Mouse (Mus musculus): Measurements from ENCODE around the gene Kcnh2. TPM values are rescaled to one million over a fixed set of nuclear protein-coding genes. Genes with fewer than 3 reads are reported as not detected.

Kcnh2 gene
- polyA plus RNA-seq, 1 experiment from 2014 or later: 9.1 TPM

DNA sequence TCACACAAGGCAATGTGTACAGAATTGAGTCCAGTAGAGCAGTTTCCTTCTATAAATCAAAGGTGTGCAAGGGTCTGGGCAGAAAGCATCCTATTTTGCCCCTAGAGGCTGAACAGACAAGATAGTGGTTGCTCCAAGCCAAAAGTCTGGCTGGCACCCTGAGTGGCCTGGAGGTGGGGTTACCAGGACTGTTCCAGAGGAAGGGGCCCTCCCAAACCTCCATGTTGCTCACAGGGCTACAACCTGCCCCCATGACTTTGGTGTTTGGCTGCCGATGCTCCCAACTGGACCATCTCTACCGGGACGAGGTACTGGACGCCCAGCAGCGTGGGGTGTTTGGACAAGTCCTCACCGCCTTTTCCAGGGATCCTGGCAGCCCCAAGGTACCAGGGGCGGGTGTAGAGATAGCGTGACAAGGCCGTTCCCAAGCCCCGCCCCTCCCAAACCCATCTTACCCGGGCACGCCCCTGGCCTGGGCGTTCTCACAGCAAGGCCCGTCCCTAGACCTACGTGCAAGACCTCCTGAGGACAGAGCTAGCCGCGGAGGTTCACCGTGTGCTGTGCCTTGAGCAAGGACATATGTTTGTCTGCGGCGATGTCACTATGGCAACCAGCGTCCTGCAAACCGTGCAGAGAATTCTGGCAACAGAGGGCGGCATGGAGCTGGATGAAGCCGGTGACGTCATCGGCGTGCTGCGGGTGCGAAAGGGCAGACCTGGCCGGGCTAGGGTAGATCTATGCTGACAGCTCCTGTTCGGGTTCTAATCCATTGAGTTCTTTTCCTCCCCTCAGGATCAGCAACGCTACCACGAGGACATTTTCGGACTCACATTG, 31.8 kb upstream of the Kcnh2 start:
- peaks cover 12% of the 10 kb centered on the region; the same call in 1 of the 2 replicates for H3K4me1 ChIP-seq (replicated peaks; ENCODE audit: control insufficient read depth, insufficient read depth, low read length)
- DNase-seq (ENCODE audit: low spot score) (peak; percentile 96), ATAC-seq (replicated peaks; ENCODE audit: low FRiP score) (peak; percentile 85)
- peak overlapping the region; percentile 46 for H3K4me3 ChIP-seq (ENCODE audit: low read depth, low read length)
- no peak overlapping the region for H3K27ac ChIP-seq (ENCODE audit: low read depth, low read length)
- H3K4me2 ChIP-seq (ENCODE audit: low read depth, low read length, severe bottlenecking): peak overlapping the region; percentile 58
- peaks cover 26% of the 10 kb centered on the region for H3K27me3 ChIP-seq (ENCODE audit: control insufficient read depth, insufficient read depth, low read length)
- no peaks in the 10 kb centered on the region for H3K36me3 ChIP-seq (ENCODE audit: control insufficient read depth, insufficient read depth, low read length)
- H3K9me3 ChIP-seq (ENCODE audit: control insufficient read depth, low read length): no peaks in the 10 kb centered on the region
- under 1% methylated on average over 34 of the region's 34 CpGs for WGBS
- H3K9ac ChIP-seq (ENCODE audit: low read length): peak overlapping the region; percentile 51

DNA sequence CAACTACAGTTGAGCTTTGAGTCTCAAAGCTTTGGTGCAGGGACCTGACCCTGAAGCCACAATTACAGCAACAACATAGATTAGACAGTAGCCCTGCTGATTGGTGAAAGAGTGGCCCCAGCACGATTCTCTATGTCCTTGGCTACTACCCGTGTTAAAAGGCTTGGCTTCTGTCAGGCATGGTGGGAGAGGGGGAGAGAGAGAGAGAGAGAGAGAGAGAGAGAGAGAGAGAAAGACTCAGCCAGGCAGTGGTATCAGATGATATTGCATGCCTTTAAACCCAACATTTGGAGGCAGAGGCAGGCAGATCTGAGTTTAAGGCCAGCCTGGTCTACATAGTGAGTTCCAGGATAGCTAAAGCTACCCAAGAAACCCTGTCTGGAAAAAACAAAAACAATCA, 30.6 kb upstream of the Kcnh2 start:
- Histone ChIP-seq H3K4me3 (ENCODE audit: low read depth, low read length) (no peak overlapping the region), H3K9ac (ENCODE audit: low read length) (no peak overlapping the region), H3K27me3 (ENCODE audit: control insufficient read depth, insufficient read depth, low read length) (peaks cover 13% of the 10 kb centered on the region), H3K27ac (ENCODE audit: low read depth, low read length) (no peak overlapping the region), H3K4me2 (ENCODE audit: low read depth, low read length, severe bottlenecking) (no peak overlapping the region), H3K36me3 (ENCODE audit: control insufficient read depth, insufficient read depth, low read length) (no peaks in the 10 kb centered on the region), H3K4me1 (replicated peaks; ENCODE audit: control insufficient read depth, insufficient read depth, low read length) (peaks cover 6% of the 10 kb centered on the region; the same call in 1 of the 2 replicates), H3K9me3 (ENCODE audit: control insufficient read depth, low read length) (no peaks in the 10 kb centered on the region)
- ATAC-seq (replicated peaks; ENCODE audit: low FRiP score) (no peak), DNase-seq (ENCODE audit: low spot score) (no peak)
- 64% methylated on average over 2 of the region's 2 CpGs for WGBS

DNA sequence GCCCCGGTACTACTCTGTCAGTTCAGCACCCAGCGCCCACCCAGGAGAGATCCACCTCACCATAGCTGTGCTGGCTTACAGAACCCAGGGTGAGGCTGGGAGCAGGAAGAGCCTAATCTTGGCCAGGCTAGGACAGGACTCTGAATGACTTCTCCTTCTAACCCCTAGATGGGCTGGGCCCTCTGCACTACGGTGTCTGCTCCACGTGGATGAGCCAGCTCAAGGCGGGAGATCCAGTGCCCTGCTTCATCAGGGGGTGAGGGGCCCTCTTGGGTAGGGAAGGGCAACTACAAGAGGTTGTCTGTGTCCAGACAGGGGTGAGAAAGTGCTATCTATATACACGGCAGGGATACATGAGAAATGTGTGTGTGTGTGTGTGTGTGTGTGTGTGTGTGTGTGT, 30.1 kb upstream of the Kcnh2 start:
- no peak for ATAC-seq (replicated peaks; ENCODE audit: low FRiP score)
- no peak overlapping the region for H3K4me2 ChIP-seq (ENCODE audit: low read depth, low read length, severe bottlenecking)
- H3K4me1 ChIP-seq (replicated peaks; ENCODE audit: control insufficient read depth, insufficient read depth, low read length): peaks cover 6% of the 10 kb centered on the region; the same call in 1 of the 2 replicates
- no peak overlapping the region for H3K4me3 ChIP-seq (ENCODE audit: low read depth, low read length)
- DNase-seq (ENCODE audit: low spot score): no peak
- H3K9ac ChIP-seq (ENCODE audit: low read length): no peak overlapping the region
- H3K27ac ChIP-seq (ENCODE audit: low read depth, low read length): no peak overlapping the region
- H3K27me3 ChIP-seq (ENCODE audit: control insufficient read depth, insufficient read depth, low read length): peaks cover 8% of the 10 kb centered on the region
- no peaks in the 10 kb centered on the region for H3K9me3 ChIP-seq (ENCODE audit: control insufficient read depth, low read length)
- 66% methylated on average over 6 of the region's 6 CpGs for WGBS
- H3K36me3 ChIP-seq (ENCODE audit: control insufficient read depth, insufficient read depth, low read length): no peaks in the 10 kb centered on the region

DNA sequence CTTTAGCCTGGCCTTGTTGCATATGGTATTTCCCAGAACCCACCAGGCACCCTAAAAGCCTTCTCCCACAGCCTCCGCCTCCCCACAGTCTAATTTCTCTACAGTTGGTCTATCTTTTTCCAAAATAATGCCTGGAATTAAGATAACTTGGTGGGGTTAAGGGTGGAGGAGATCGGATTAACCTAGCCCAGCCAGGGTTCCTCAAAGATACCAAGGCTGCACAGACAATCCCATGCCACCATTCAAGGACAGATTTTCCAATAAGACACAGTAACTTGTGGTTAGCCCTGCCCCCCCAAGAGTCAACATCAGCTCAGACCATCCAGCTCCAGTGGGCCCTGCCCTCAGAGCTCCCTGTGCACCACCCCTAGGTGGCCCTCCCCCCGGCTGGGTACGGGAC, 29.1 kb upstream of the Kcnh2 start:
- H3K4me3 ChIP-seq (ENCODE audit: low read depth, low read length): no peak overlapping the region
- no peaks in the 10 kb centered on the region for H3K27me3 ChIP-seq (ENCODE audit: control insufficient read depth, insufficient read depth, low read length)
- no peak overlapping the region for H3K9ac ChIP-seq (ENCODE audit: low read length)
- peaks cover 6% of the 10 kb centered on the region; the same call in 1 of the 2 replicates for H3K4me1 ChIP-seq (replicated peaks; ENCODE audit: control insufficient read depth, insufficient read depth, low read length)
- ATAC-seq (replicated peaks; ENCODE audit: low FRiP score) (no peak), DNase-seq (ENCODE audit: low spot score) (no peak)
- no peak overlapping the region for H3K4me2 ChIP-seq (ENCODE audit: low read depth, low read length, severe bottlenecking)
- no peak overlapping the region for H3K27ac ChIP-seq (ENCODE audit: low read depth, low read length)
- no peaks in the 10 kb centered on the region for H3K9me3 ChIP-seq (ENCODE audit: control insufficient read depth, low read length)
- WGBS: 90% methylated on average over 4 of the region's 4 CpGs
- H3K36me3 ChIP-seq (ENCODE audit: control insufficient read depth, insufficient read depth, low read length): no peaks in the 10 kb centered on the region

DNA sequence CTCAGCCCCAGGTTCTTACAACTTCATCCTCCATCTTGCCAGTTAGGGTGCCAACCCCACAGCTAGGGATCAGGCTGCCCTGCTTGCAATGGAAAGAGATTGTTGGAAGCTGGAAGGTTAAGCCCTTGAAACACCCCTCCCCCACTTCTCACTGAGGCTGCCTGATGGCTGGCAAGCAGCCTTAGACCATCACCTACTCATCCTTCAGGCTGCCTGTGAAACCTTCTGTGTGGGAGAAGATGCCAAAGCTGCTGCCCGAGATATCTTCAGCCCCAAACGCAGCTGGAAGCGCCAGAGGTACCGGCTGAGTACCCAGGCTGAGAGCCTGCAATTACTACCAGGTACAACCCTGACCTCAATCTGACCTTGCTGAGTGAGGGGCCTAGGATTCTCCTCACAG, 28.1 kb upstream of the Kcnh2 start:
- Histone ChIP-seq H3K4me3 (ENCODE audit: low read depth, low read length) (no peak overlapping the region), H3K9me3 (ENCODE audit: control insufficient read depth, low read length) (no peaks in the 10 kb centered on the region), H3K4me1 (replicated peaks; ENCODE audit: control insufficient read depth, insufficient read depth, low read length) (peaks cover 6% of the 10 kb centered on the region; the same call in 1 of the 2 replicates), H3K9ac (ENCODE audit: low read length) (no peak overlapping the region), H3K36me3 (ENCODE audit: control insufficient read depth, insufficient read depth, low read length) (no peaks in the 10 kb centered on the region), H3K27me3 (ENCODE audit: control insufficient read depth, insufficient read depth, low read length) (no peaks in the 10 kb centered on the region), H3K27ac (ENCODE audit: low read depth, low read length) (no peak overlapping the region), H3K4me2 (ENCODE audit: low read depth, low read length, severe bottlenecking) (no peak overlapping the region)
- no peak for ATAC-seq (replicated peaks; ENCODE audit: low FRiP score)
- DNase-seq (ENCODE audit: low spot score): no peak
- 80% methylated on average over 4 of the region's 4 CpGs for WGBS

DNA sequence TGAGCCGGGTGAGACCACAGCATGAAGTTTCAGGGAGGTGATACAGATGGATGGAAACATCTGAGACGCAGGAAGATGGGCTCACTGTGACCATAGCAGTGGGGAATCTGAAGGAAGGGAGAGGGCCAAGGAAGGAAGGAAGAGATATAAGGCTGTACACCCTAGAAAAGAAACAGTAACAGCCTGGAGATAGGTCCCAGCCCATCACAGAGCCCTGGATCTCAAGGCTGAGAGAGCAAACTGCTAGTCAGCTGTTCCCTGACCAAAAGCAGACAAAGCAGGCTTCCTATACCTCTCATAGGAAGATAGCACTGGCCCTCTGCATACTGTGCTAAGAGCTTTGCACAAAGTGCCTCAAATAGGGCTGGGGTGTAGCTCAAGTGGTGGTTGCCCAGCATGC, 27.3 kb upstream of the Kcnh2 start:
- Histone ChIP-seq H3K36me3 (ENCODE audit: control insufficient read depth, insufficient read depth, low read length) (no peaks in the 10 kb centered on the region), H3K9me3 (ENCODE audit: control insufficient read depth, low read length) (no peaks in the 10 kb centered on the region), H3K9ac (ENCODE audit: low read length) (no peak overlapping the region), H3K4me3 (ENCODE audit: low read depth, low read length) (no peak overlapping the region), H3K4me2 (ENCODE audit: low read depth, low read length, severe bottlenecking) (no peak overlapping the region), H3K4me1 (replicated peaks; ENCODE audit: control insufficient read depth, insufficient read depth, low read length) (peaks cover 6% of the 10 kb centered on the region; the same call in 1 of the 2 replicates), H3K27me3 (ENCODE audit: control insufficient read depth, insufficient read depth, low read length) (no peaks in the 10 kb centered on the region), H3K27ac (ENCODE audit: low read depth, low read length) (no peak overlapping the region)
- no peak for ATAC-seq (replicated peaks; ENCODE audit: low FRiP score)
- 77% methylated on average over 2 of the region's 2 CpGs for WGBS
- DNase-seq (ENCODE audit: low spot score): no peak

DNA sequence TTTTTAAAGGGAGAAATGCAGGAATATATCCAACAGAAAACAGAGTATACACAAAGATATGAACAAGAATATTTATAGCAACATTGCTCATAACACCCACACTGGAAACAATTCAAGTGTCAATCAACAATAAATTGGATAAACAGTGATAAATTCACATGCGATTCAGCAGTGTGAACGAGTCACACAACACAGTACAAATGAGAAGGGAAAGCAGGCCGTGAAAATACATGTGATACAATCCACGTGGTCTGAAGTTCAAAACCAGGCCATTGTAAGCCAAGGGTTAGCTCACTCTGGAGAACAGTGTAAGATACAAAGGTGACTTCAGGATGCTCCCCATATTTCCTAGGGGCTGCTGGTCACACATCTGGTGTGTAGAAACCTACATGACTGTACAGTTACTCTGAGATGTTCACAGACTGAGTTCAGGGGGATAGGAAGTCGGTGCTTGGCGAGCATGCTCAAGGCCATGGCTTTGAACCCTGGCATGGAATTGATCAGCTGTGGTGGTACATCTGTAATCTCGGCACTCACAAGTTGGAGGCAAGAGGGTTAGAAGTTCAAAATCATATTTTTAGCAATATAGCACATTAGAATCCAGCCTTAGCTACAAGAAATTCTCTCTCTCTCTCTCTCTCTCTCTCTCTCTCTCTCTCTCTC, 23.4 kb upstream of the Kcnh2 start:
- H3K4me1 ChIP-seq (replicated peaks; ENCODE audit: control insufficient read depth, insufficient read depth, low read length): no peaks in the 10 kb centered on the region
- H3K27me3 ChIP-seq (ENCODE audit: control insufficient read depth, insufficient read depth, low read length): no peaks in the 10 kb centered on the region
- H3K9ac ChIP-seq (ENCODE audit: low read length): no peak overlapping the region
- DNase-seq (ENCODE audit: low spot score) (no peak), ATAC-seq (replicated peaks; ENCODE audit: low FRiP score) (no peak)
- no peaks in the 10 kb centered on the region for H3K36me3 ChIP-seq (ENCODE audit: control insufficient read depth, insufficient read depth, low read length)
- H3K4me2 ChIP-seq (ENCODE audit: low read depth, low read length, severe bottlenecking): no peak overlapping the region
- no peaks in the 10 kb centered on the region for H3K9me3 ChIP-seq (ENCODE audit: control insufficient read depth, low read length)
- H3K4me3 ChIP-seq (ENCODE audit: low read depth, low read length): no peak overlapping the region
- WGBS: 85% methylated on average over 7 of the region's 7 CpGs
- H3K27ac ChIP-seq (ENCODE audit: low read depth, low read length): no peak overlapping the region

DNA sequence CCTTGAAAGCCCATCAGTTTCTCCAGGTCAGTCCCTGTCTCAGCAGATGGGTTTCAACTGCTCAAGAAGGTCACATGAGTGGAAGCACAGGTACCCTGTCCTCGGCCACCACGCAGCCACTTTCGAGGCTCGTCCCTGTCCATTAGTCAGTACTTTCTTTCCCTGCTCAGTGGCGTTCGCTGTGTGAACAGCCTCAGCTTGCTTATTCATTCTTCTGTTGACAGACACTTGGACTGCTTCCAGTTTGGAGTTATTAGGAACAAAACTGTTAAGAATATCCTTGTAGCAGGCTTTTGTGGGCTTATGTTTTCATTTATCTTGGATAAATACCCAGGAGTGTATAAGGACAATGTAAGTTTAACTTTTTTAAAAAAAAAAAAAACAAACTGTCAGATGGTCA, 22.8 kb upstream of the Kcnh2 start:
- Histone ChIP-seq H3K4me3 (ENCODE audit: low read depth, low read length) (no peak overlapping the region), H3K4me2 (ENCODE audit: low read depth, low read length, severe bottlenecking) (no peak overlapping the region), H3K9ac (ENCODE audit: low read length) (no peak overlapping the region), H3K36me3 (ENCODE audit: control insufficient read depth, insufficient read depth, low read length) (no peaks in the 10 kb centered on the region), H3K9me3 (ENCODE audit: control insufficient read depth, low read length) (no peaks in the 10 kb centered on the region), H3K27me3 (ENCODE audit: control insufficient read depth, insufficient read depth, low read length) (no peaks in the 10 kb centered on the region), H3K27ac (ENCODE audit: low read depth, low read length) (no peak overlapping the region), H3K4me1 (replicated peaks; ENCODE audit: control insufficient read depth, insufficient read depth, low read length) (no peaks in the 10 kb centered on the region)
- DNase-seq (ENCODE audit: low spot score) (no peak), ATAC-seq (replicated peaks; ENCODE audit: low FRiP score) (no peak)
- 79% methylated on average over 6 of the region's 6 CpGs for WGBS

Measured in forebrain, embryonic 11.5 days (tissue).